Comparison of ENCODE assay signal across 8 mouse cellular contexts in the genomic region with DNA sequence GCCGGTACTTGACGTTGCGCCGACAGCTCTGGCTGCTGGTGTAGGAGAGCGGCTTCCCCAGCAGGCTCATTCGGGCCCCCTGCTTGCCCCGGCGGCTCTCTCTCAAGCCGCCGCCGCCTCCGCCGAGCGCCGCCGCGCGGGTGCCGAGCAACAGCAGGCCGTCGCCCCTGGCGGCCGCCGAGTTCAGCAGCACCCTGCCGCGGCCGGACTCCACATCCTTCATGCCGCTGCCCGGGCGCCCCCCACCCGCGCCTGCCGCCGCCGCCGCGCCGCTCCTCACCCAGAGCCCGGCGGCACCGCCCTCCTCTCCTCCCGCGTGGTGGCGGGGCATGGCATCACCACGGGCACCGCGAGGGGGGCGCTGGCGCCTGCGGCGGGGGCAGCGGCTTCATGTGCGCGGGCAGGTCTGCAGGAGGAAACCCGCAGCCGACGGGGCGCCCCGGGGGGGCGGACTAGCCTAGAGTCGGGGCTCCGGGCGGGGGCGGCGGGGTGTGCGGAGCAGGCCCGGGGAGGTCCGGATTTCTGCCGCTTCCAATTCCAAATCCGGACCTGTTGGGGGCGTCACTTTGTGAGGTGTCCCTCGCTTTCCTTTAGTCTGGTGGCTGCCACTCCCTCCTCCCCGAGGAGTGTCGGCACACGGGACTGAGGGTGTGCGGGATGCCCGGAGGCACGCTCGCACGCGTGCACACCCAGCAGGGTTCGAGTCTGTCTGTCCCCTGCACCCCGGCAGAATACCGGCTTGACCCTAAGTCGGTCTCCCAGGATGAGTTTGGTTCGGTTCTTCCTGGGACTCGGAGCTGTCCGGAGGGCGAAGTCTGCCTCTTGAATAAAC. TPM values are rescaled to one million over a fixed set of nuclear protein-coding genes. Genes with fewer than 3 reads are reported as not detected.
A peak's percentile ranks its signal among the peaks of the same experiment; 100 is the strongest.
DNase-seq lines count a peak whose midpoint lies in the region; ATAC-seq and TF ChIP-seq lines count a peak whose summit lies in the region.
"Had no signal": no experiment of that assay in that cellular context is flagged by ENCODE, and none has a peak within 500 bp of the region (broad histone marks: within the 10 kb centered on the region; RNA-seq: fewer than 3 reads in every experiment).

A gene (minus strand): TSS at position 692 of the 832 bp plus-strand sequence.

- H3K9me3 ChIP-seq in intestine, postnatal 0 days (ENCODE audit: control insufficient read depth) = no peaks in the 10 kb centered on the region
- no peaks in the 10 kb centered on the region for H3K9me3 ChIP-seq in limb, embryonic 15.5 days
- no peaks in the 10 kb centered on the region for H3K9me3 ChIP-seq in midbrain, embryonic 16.5 days (replicated peaks; ENCODE audit: control insufficient read depth, low read length, poor library complexity, severe bottlenecking)

- peak; percentile 57 for TF ChIP-seq CTCF in intestine, postnatal 0 days (IDR thresholded peaks at IDR 0.05; ENCODE audit: low read depth)

- WGBS in intestine, postnatal 0 days = under 1% methylated on average over 82 of the region's 89 CpGs
- under 1% methylated on average over 70 of the region's 89 CpGs for WGBS in limb, embryonic 15.5 days
- 1% methylated on average over 58 of the region's 89 CpGs for WGBS in midbrain, embryonic 16.5 days

- peak; percentile 78 for ATAC-seq in intestine, postnatal 0 days
- ATAC-seq in limb, embryonic 15.5 days (ENCODE audit: insufficient number of reproducible peaks, low FRiP score, low TSS enrichment, low read depth) = peak; percentile 62; the same call in 1 of the 2 replicates
- ATAC-seq in midbrain, embryonic 16.5 days = peak; percentile 87

- DNase-seq in adrenal gland, adult 2 months = peak; percentile 39
- DNase-seq in embryo, embryonic 11 days = peak; percentile 85
- DNase-seq in gastrocnemius, postnatal 36 days = peak; percentile 16 to 38
- peak; percentile 85 for DNase-seq in splenic B cell, adult 2 months (ENCODE audit: low read depth, low spot score)

- intact Hi-C loops in gastrocnemius, postnatal 36 days (cut with DNase I) = loop anchor here (5.0 kb wide), 1 partner anchor 429 kb away; no protein-coding TSS in a partner anchor

- peak within 1 kb of the TSS; percentile 42; the same call in 1 of the 2 replicates for H3K9ac ChIP-seq in intestine, postnatal 0 days (ENCODE audit: low read depth, low read length)
- peak within 1 kb of the TSS; percentile 50 for H3K9ac ChIP-seq in limb, embryonic 15.5 days
- H3K9ac ChIP-seq in midbrain, embryonic 16.5 days (ENCODE audit: low read depth, low read length) = peak within 1 kb of the TSS; percentile 85

- H3K27me3 ChIP-seq in intestine, postnatal 0 days (replicated peaks; ENCODE audit: control insufficient read depth, insufficient read depth, low read length) = peaks cover 17% of the 10 kb centered on the region
- H3K27me3 ChIP-seq in limb, embryonic 15.5 days = 0 out of 2 replicates have a peak, but pooled peaks cover 4% of the 10 kb centered on the region
- H3K27me3 ChIP-seq in midbrain, embryonic 16.5 days (ENCODE audit: control insufficient read depth, insufficient read depth, low read depth, low read length) = no peaks in the 10 kb centered on the region
- no peaks in the 10 kb centered on the region for H3K27me3 ChIP-seq in splenic B cell, adult 2 months (ENCODE audit: control insufficient read depth, insufficient read depth, low read length, poor library complexity, severe bottlenecking)

- peak within 1 kb of the TSS; percentile 46 for H3K4me3 ChIP-seq in intestine, postnatal 0 days (ENCODE audit: low read depth, low read length)
- peak within 1 kb of the TSS; percentile 66 for H3K4me3 ChIP-seq in limb, embryonic 15.5 days
- peak within 1 kb of the TSS; percentile 85 for H3K4me3 ChIP-seq in midbrain, embryonic 16.5 days (ENCODE audit: low read depth, low read length)
- H3K4me3 ChIP-seq: myocyte had no signal

- H3K4me1 ChIP-seq in intestine, postnatal 0 days (replicated peaks; ENCODE audit: control insufficient read depth, insufficient read depth, low read length) = 0 out of 2 replicates have a peak, but pooled peaks cover 2% of the 10 kb centered on the region
- H3K4me1 ChIP-seq in limb, embryonic 15.5 days = peaks cover 22% of the 10 kb centered on the region
- H3K4me1 ChIP-seq in midbrain, embryonic 16.5 days (ENCODE audit: control insufficient read depth, insufficient read depth, low read length) = peaks cover 9% of the 10 kb centered on the region

- H3K4me2 ChIP-seq in intestine, postnatal 0 days (replicated peaks; ENCODE audit: low read depth) = peak within 1 kb of the TSS; percentile 73
- peak within 1 kb of the TSS; percentile 95 for H3K4me2 ChIP-seq in limb, embryonic 15.5 days
- peak within 1 kb of the TSS; percentile 90 for H3K4me2 ChIP-seq in midbrain, embryonic 16.5 days (ENCODE audit: low read length)

- no peak within 1 kb of the TSS for H3K27ac ChIP-seq in intestine, postnatal 0 days (ENCODE audit: low read depth, low read length)
- peak within 1 kb of the TSS; percentile 77 for H3K27ac ChIP-seq in limb, embryonic 15.5 days
- peak within 1 kb of the TSS; percentile 62 for H3K27ac ChIP-seq in midbrain, embryonic 16.5 days (ENCODE audit: low read length)

- no peaks in the 10 kb centered on the region for H3K36me3 ChIP-seq in intestine, postnatal 0 days (ENCODE audit: control insufficient read depth, insufficient read depth)
- no peaks in the 10 kb centered on the region for H3K36me3 ChIP-seq in limb, embryonic 15.5 days
- H3K36me3 ChIP-seq in midbrain, embryonic 16.5 days (ENCODE audit: control insufficient read depth, insufficient read depth, low read length) = no peaks in the 10 kb centered on the region
- H3K36me3 ChIP-seq in splenic B cell, adult 2 months (ENCODE audit: control insufficient read depth, insufficient read depth, low read length, poor library complexity, severe bottlenecking) = no peaks in the 10 kb centered on the region

RNA-seq across cellular contexts. Expression of the gene that starts here (rescaled TPM):
- total RNA-seq in adrenal gland, adult 2 months (2021) = 1 to 10 TPM in 1 of 2 experiments, under 1 TPM in 1; 0.52 to 1.1 TPM
- 0.02 TPM in 1 of 2 replicates, not detected in the other for polyA plus RNA-seq in adrenal gland, adult 2 months (2012; rRNA removed)
- total RNA-seq in gastrocnemius, postnatal 36 days (2021) = 1 to 10 TPM; 5.4 to 8.2 TPM
- polyA plus RNA-seq in intestine, postnatal 0 days (2015; fragmentation: Nextera tagmentation; extraction: Ambion mirVana) = 0.40 and 0.77 TPM in 2 replicates
- polyA plus RNA-seq in limb, embryonic 15.5 days (2015; fragmentation: Nextera tagmentation; extraction: Ambion mirVana) = 1.1 and 1.2 TPM in 2 replicates
- polyA plus RNA-seq in midbrain, embryonic 16.5 days (2015; fragmentation: Nextera tagmentation; extraction: Ambion mirVana) = 1.5 and 2.4 TPM in 2 replicates
- polyA plus RNA-seq: myocyte had no signal

Comparison
In these comparisons a context has a peak if more than half of its experiments do, and no peak if none do; other contexts are left out.
1. Peak in ATAC-seq, H3K4me3 ChIP-seq, H3K9ac ChIP-seq and H3K4me2 ChIP-seq in intestine, postnatal 0 days; RNA of the gene not detected or under 1 TPM.
2. DNase-seq: peak in every context shown above with its lines; median percentile 85 in embryo, embryonic 11 days; 85 in splenic B cell, adult 2 months; 39 in adrenal gland, adult 2 months; 27 in gastrocnemius, postnatal 36 days.